Mouse (Mus musculus): ENCODE data around the gene Bcl2l2.

The Bcl2l2 gene

DNA sequence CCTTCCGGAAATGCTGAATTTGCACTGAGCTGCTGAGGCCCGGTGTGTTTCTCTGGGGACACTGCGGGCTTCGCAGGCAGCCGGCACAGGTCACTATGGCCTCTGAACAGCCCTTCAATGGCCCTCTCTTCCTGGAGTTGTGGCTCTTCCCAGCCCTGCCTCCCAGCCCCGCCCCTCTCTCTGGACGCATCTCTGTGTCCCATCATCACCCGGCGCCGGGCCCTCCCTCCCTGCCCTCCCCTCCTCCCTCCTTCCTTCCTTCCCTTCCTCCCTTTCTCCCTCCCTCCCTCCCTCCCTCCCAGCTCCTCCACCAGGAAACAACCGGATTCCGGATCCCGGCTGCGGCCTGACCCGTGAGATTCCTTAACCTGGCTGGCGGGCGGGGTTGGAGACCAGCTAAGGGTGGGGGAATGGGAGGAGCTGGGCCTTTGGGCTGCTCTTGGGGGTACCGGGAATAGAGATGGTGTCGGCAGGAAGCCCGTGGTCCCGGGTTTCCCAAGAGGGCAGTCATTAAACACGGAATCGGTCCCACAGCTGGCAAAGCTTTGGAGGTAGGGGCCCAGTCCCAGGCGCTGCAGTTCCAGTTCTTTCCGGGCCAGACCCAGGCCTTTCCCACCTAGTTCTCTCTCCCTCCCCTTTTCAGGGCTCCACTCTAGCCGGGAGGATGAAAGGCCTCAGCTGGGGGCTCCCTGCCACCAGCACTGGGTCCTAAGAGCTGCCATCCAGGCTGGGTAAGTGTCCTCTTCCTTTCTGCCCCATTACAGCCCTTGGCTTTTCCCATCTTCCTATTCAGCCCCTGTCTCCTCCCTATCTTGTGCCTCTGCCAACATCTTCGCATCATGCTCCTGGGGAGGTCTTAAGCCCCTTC, at the start of gene Bcl2l2, which contains the start of gene Gm20521:
Gene Bcl2l2 (plus strand): TSS at position 224 of the 868 bp plus-strand sequence.
Gene Gm20521 (plus strand): TSS at position 288 of the 868 bp plus-strand sequence.
- peak; percentile 18 for DNase-seq

DNA sequence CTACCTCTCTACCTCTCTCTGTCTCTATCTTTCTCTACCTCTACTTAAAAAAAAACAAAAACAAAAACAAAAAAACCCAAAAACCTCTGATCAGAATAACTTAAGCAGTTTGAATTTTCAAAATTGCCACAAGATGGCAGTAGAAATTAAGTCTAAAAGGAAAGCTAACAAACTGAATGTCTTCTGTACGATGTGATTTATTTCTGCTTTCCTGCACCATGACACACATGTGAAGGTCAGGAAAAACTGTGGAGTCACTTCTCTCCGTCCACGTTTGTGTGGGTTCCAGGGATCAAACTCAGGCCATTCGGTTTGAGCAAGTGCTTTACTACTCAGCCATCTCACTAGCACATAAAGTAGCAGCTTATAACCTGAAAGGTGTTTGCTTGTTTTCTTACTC, 39.7 kb upstream of the Bcl2l2 start:
- DNase-seq = no peak

DNA sequence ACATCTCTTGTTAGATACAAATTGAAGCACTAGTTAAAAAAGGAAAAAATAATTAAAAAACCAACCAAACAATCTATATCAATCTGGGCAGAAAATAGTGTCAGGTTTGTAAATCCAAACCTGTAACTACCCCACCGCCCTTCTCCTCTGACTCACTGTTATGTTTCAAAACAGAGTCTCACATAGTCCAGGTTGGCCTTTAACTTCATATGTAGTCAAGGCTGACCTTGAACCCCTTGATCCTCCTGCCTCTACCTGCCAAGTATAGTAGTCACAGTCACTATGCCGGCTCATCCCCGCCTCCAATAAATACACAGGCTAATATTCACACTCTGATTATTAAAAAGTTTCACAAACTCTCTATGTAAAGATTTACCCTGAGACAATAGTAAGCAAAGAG, 27.5 kb upstream of the Bcl2l2 start:
- DNase-seq = no peak

DNA sequence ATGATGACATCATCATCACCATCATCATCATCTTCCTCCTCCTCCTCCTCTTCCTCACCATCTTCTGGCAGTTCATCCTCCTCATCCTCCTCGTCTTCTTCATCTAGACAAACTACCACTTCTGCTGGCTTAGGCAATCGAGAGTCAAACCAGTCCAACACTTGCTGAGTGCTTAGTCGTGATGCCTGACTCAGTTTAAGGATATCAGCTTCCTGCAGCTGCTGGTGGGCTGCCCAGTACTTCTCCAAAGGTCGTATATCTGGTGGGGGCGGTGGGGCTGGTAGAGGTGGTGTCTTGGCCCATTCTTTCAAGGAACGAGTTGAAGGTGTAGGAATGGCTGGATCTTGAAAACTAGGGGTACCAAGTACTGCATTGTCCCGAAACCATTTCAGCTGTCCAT, 26.5 kb upstream of the Bcl2l2 start:
- no peak for DNase-seq

DNA sequence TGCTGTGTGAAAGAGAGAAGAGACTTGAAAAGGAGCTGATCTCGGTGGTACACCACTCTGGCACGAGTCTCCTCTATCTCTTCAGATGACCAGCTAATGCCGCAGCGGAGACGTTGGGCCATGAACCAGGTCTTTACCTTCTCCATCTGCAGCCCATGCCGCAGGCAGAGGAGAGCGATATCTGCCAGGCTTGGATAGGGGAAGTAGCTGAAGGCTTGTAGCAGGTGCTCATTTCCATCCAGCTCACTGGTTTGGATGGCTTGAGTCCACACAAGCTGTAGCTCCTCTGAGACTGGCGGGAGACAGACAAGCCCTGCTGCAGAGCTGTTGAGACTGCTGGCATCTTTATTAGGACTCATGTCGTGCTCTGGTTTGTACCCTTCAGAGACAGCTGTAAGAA, 25.3 kb upstream of the Bcl2l2 start:
- no peak for DNase-seq

DNA sequence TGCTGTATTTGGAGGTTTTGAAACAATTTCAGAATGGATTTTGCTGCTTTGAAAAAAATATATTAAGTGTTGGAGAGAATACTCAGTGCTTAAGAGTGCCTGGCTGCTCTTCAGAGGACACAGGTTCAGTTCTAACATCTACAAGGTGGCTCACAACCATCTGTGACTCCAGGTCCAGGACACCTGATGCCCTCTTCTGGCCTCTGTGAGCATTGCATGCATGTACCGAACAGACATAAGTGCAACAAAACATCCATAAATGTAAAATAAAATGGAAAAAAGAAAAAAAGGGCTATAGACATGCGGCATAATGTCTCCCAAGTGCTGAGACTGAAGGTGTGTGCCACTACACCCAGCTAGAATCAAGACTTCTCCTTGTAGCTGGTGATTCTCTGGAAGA, 22.7 kb upstream of the Bcl2l2 start:
- DNase-seq = peak; percentile 68

DNA sequence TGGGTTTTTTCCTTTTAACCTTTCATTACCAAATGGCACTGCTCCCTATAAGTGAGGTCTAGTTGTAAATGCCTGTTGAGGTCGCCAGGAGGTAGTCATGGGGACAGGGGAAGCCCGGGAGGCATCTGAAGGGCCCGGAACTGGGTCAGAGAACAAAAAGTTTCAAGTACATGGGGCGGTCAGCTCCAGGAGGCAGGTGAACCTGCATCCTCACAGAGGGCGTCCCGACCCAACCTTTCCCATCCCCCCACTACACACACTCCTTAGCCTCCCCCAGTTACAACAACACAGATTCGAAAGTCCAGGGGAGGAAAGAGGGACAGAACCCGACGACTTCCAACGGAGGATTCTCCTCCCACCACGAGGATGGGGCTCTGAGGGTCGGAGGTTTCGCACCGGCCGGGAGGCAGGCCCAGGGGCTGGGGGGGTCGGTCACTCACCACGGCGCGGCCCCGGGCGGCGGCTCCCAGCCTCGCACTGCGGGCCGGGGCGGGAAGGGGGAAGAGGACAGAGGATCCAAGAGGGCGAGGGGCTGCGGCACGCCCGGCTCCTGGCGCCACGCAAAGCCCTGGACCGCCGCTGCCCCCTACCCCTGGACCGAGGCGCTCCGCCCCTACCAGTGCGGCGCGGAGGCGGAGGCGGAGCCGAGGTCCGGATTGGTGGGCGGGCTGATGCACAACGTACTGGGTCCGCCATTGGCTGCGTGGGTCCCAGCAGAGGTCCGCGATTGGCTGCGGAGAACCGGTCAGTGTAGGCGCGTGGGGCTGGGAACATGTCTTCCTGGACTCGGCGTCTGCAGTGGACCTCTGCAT, 19.5 kb upstream of the Bcl2l2 start:
- DNase-seq = peak; percentile 83

DNA sequence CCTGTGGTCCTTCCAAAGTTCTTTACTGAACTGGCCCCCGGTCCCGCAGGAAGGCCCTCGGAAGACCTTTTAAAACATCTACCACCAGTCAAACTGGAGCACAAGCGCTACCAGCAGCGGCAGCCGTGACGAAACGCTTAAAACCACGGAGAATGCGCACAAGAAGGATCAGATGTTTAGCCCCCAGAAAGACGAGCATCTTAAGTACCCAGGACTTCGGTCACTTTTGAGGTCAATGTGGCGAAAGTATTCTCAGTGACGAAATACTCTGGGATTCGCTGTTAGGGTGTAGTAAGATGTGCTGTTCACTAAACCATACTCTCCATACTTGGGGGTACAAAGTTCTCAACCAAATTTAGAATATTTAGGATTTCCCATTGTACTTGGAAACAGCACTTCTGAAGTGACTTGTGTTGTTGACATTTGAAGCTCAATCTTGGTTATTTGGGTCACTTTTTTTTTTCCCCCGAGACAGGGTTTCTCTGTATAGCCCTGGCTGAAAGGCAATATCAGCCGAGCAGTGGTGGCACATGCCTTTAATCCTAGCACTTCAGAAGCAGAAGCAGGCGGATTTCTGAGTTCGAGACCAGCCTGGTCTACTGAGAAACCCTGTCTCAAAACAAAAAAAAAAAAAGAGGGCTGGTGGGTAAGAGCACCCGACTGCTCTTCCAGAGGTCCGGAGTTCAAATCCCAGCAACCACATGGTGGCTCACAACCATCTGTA, 18.7 kb upstream of the Bcl2l2 start:
- peak; percentile 13 for DNase-seq

DNA sequence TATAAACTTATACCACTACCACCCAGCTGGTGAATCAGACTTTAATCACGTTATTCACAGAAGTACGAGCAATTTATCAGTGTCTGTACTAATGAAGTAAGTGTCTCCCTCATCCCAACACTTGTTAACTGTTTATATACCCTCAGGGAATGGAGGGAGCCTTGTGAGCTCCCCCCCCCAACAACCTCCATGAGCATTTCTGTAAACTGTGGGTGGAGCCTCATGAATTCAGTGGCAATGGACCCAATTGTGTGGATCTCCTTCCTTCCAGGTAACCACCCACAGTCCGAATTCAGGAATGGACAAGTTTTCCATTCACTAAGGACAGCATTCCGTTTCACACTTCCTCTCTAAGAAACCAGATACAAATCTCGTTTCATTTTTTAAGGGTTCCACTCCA, 17.6 kb upstream of the Bcl2l2 start:
- DNase-seq = no peak

DNA sequence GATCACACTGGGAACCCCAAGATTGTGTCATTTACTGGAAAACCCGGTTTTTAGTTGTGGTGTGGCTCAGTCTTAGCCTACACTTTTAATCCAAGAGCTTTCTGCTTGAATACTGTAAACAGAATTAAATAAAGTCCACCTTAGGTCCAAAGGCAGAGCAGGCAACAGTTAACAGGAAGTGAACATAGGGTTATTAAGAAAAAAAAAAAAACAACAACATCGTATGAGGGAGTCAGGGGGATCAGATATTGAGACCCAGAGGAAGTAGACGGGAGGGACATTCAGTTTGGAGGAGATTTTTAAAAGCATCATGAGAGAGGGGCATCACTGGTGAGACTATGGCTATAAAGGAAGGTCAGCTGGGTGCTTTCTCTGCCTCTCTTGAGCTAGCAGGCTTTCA, 16.9 kb upstream of the Bcl2l2 start:
- no peak for DNase-seq

DNA sequence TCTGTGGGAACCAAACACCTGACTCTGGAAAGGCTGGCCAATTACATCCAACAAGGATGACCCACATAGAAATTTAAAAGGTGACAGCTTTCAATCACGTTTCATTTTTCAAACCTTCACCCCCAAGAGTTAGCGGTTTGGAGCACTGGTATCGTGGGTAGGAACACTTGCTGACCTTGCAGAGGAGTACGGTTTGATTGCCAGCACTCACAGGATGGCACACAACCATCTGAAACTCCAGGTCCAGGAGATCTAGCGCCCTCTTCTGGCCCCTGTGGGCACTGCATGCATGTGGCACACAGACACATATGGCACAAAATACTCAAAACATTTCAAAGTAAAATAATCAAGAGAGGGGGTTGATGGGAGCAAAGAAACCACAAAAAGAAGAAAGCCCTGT, 16.2 kb upstream of the Bcl2l2 start:
- peak; percentile 53 for DNase-seq

DNA sequence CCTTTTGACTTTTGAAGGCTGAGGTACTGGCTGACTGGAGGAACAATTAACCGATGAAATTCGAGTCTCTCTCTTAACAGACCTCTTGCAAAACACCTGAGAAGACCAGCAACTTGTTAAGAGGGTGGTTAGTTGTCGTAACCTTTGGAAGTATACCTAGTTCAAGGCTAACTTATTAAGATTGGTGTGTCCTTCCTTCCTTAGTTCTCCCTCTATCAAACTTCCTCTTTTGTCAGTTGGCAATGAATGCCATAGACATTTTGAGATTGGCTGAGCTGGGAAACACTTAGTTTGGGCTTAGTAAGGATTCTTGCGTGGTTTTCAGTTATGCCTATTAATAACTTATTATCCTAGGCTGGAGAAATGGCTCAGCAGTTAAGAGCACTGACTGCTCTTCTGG, 15.2 kb upstream of the Bcl2l2 start:
- no peak for DNase-seq

DNA sequence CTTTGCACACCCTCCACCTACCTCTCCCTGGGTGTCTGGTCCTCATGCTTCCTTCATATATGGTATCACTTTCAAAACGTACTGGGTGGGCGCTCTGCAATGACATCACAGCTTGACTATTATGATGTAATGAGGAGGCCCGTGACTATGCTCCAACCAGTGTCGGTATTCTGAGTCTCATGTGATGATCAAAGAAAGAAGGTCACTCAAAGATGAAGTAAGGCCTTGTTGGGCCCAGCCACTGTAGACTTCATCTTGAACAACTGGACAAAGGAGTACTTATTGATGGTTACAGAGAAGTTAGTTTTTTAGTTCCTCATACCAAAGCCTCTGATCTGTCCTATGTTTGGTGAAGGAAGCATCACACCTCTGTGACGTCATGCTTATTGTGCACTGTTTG, 12.3 kb upstream of the Bcl2l2 start, which contains the start of gene Homez:
Gene Homez (minus strand): TSS at position 101 of the 400 bp plus-strand sequence.
- no peak for DNase-seq

DNA sequence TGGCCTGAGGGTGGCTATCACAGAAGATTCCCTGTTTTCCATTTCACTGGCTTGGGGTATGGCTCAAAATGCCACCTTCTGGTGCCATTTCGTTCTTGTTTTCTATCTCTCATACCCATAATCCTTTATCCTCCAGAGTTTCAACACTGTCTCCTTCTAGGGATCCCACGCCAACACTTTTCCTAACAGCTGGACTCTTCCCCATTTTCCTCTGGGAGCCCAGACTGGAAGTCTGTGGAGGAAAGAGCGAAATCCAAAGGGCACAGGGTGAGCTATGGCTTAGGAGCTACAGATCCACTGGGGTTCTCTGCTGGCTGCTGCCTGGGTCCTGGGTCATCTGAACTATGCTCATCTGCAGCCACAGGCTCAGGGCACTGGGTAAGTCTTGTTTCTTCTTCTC, 9.0 kb upstream of the Bcl2l2 start:
- DNase-seq = no peak

DNA sequence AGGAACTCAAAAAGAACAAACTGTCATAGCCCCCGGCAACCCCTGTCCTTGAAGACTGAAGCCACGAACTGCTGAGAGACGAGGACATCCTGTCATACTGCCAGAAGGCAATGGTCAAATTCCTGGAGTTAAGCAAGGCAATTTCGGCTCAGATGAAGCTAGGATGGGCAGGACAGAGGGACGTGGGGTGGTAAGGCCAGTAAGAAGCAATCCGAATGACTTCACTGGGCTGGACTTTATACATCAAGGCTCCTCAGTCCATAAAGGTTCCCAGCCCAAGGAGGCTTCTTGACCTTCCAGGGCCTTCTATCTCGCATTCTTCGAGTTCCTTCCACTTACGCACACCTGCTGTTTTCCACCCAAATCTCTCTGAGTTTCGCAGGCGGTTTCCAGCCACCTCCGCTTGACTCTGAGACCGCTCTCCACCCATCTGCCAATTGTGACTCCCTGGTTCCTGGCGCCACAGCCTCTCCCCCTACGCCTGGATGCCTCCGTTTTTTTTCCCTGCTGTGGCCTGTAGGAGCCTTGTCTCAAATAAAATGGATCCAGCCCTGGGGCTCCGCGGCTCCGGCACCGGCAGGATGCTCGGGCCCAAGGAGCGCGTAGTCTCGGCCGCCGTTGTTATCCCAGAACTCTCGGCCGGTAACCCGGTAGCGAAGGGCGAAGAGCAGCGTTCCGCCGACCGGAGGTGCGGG, 7.2 kb upstream of the Bcl2l2 start:
- DNase-seq = no peak

DNA sequence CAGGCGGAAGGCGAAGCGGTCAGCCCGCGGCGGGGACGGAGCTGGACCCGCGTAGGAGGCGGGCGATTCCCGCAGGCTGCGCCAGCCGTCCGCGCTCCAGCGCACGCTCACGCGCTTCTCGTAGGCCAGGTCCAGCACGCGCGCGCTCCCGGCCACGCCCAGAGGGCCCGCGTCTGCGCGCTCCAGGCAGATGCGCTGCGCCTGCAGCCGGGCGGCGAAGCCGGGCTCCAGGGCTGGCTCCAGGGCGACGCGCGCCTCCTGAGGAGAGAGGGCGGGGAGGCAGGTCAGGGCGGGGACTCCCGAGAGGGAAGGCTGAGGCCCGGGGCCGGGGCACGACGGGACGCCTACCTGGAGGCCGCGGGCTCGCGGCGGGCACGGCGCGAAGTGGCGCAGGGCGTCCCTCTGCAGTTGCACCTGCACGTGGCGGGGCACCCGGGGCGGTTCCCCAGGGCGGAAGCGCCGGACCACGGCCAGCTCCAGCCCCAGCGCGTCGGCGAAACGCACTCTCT, 6.6 kb upstream of the Bcl2l2 start:
- peak; percentile 83 for DNase-seq

DNA sequence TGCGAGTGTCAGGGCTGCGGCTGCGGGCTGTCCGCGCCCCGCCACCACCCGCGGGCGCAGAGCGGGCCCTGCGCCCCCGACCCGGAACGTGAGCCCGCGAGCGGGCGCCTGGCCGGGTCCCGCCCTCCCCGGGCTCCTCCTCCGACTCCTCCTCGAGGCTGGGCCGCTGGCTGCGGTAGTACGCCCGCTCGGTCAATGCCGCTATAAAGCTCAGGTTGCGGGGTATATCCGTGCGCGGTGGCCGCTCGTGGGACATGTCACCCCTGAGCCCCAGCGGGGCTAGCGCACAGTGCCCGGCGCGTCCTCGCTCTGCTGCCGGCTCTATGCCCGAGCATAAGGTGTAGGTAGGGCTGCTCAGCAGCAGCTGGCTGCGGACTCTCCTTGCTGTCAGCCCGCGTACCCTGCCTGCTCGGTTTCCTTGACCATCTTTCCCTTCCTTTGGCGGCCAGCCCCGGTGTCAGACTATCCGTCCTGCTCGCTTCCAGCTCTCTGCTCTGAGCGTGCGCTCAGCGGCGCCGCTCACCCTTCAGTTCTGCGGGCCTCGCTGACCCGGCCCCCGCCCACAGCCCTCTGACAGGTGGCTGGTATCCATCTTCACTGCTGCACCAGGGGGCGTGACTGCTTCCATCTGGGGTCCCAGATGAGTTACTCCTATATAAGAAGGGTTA, 6.0 kb upstream of the Bcl2l2 start, which contains the start of gene Ppp1r3e:
Gene Ppp1r3e (minus strand): TSS at position 503 of the 668 bp plus-strand sequence.
- DNase-seq = peak; percentile 68

DNA sequence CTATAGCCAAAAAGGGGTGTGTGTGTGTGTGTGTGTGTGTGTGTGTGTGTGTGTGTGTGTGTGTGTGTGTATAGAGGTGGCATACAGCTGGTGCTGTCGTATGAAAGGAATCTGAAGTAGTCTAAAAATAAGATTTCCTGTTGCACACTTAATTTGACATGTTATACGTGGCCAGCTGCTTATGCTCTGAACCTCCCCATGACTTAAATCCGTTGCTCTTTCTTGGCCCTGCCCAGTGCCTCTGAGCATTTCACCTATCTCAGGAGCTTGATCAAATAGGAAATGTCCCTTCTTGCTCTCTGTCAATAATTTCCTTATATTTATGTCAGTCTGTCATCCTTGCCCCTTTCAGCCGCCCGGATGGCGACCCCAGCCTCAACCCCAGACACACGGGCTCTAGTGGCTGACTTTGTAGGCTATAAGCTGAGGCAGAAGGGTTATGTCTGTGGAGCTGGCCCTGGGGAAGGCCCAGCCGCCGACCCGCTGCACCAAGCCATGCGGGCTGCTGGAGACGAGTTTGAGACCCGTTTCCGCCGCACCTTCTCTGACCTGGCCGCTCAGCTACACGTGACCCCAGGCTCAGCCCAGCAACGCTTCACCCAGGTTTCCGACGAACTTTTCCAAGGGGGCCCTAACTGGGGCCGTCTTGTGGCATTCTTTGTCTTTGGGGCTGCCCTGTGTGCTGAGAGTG, 990 bp downstream of the Bcl2l2 start:
- DNase-seq = no peak

DNA sequence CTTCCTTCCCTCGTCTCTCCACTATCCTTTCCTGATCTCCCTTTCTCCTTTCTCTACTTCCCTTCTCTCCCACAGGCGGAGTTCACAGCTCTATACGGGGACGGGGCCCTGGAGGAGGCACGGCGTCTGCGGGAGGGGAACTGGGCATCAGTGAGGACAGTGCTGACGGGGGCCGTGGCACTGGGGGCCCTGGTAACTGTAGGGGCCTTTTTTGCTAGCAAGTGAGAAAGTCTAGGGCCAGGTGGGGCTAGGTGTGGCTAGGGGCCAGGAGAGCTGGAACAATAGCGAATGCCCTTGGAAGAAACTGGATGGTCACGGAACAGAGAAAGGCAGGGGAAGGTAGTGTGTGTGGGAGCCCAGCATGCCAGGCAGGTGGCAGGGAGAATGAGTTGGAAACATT, 2.1 kb downstream of the Bcl2l2 start:
- DNase-seq = no peak

DNA sequence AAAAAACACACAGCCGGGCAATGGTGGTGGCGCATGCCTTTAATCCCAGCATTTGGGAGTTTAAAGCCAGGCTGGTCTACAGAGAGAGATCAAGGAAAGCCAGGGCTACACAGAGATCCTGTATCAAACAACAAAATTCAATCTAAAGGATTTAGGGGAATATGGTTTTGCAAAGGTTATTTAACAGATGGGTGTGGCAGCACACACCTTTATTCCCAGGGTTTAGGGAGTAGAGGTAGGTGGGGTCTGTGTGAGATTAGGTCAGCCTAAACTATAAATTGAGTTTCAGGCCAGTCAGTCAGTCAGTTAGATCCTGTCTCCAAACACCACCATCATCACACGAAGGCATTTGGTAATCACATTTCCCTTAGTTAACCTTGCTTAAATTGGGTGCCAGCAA, 9.0 kb downstream of the Bcl2l2 start, which contains the start of gene Pabpn1:
Gene Pabpn1 (plus strand): TSS at position 301 of the 400 bp plus-strand sequence.
- DNase-seq = no peak

DNA sequence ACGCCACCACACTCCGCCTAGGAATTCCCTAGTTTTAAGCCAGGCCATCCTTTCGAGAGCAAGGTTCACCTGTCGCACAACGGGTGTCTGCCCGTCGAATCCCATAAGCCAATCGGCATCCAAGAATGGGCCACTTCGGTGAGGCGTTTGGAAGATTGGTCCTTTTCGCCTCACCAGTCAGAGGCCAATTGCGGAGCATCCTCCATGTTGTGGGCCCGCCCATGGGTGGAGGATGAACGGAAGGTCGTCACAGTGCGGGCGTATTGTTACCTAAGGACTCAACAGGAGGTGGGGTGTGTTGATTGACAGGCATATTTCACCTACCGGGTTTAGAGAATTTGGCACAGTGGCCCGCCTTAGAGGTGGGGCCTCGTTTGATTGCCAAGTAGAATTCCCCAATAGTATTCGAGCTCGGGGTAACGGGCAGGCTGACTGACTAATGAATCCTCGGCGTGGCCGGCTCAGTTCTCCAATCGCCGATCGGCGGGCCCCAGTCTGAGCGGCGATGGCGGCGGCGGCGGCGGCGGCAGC, 10.5 kb downstream of the Bcl2l2 start:
- peak; percentile 97 for DNase-seq
